Mouse (Mus musculus) limb, embryonic 15.5 days (tissue): ENCODE data around the gene Btn1a1. TPM values are rescaled to one million over a fixed set of nuclear protein-coding genes. Genes with fewer than 3 reads are reported as not detected.

Source experiments
- ATAC-seq: fragments of 200-750 bp; cut with Nextera tagmentation; 2 replicates; pipeline ENCODE4 v1.8.0; 2017; ENCODE audit warnings: low read depth, moderate TSS enrichment; ENCODE audit not compliant: insufficient number of reproducible peaks, low FRiP score, low TSS enrichment
- H3K27ac ChIP-seq: fragments of 300-500 bp; sonication (generic); 2 replicates; pipeline ENCODE4 v1.5.1; 2015; ENCODE audit warnings: moderate library complexity, mild to moderate bottlenecking, inconsistent platforms
- H3K27me3 ChIP-seq: fragments of 300-500 bp; sonication (generic); 2 replicates; pipeline ENCODE4 v1.6.1; 2015; ENCODE audit warnings: inconsistent platforms
- H3K36me3 ChIP-seq: fragments of 300-500 bp; sonication (generic); 2 replicates; pipeline ENCODE4 v1.6.1; 2015; ENCODE audit warnings: inconsistent platforms
- H3K4me1 ChIP-seq: fragments of 300-500 bp; sonication (generic); 2 replicates; pipeline ENCODE4 v1.6.1; 2015; ENCODE audit warnings: inconsistent platforms
- H3K4me2 ChIP-seq: fragments of 300-500 bp; sonication (generic); 2 replicates; pipeline ENCODE4 v1.6.1; 2015; ENCODE audit warnings: mild to moderate bottlenecking, inconsistent platforms
- H3K4me3 ChIP-seq: fragments of 300-500 bp; sonication (generic); 2 replicates; pipeline ENCODE4 v1.5.1; 2015; ENCODE audit warnings: mild to moderate bottlenecking, inconsistent platforms
- H3K9ac ChIP-seq: fragments of 300-500 bp; sonication (generic); 2 replicates; pipeline ENCODE4 v1.6.1; 2015; ENCODE audit warnings: inconsistent platforms
- H3K9me3 ChIP-seq: fragments of 300-500 bp; sonication (generic); 2 replicates; pipeline ENCODE4 v1.6.1; 2016; ENCODE audit warnings: inconsistent platforms
- WGBS: fragments of 180-500 bp; shearing (Covaris S2); methylation state at CpG from one replicate; pipeline ENCODE4 v1.1.7; 2015; 5-methylcytosine and 5-hydroxymethylcytosine counted together
- polyA plus RNA-seq: library from polyadenylated mRNA; unstranded; fragments of >200 nt; fragmentation: Nextera tagmentation; extraction: Ambion mirVana; gene quantifications from 2 replicates; pipeline ENCODE4 v1.2.1, GENCODE M21; 2015

The Btn1a1 gene
- polyA plus RNA-seq, 1 experiment from 2014 or later: 0.18 TPM

DNA sequence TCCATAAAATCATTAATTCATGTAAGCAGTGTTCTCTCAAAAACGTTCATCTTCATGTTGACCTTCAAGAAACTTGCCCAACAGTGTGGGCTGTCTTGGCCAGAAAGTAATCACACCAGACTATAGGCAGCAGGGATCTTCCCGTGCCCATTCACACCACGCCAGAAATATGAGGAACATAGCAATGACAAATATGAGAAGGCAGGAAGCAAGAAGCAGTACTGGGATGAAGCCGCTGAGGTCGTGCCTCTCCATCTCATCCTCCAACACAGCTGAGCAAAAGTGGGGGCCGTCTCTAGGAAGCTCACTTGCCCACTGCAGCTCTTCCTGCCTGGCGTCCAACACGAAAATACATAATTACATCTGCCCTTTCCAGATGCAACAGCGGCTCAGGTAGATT, 55.1 kb downstream of the Btn1a1 start:
- ATAC-seq: no peak
- peaks cover 11% of the 10 kb centered on the region; the same call in 1 of the 2 replicates for H3K4me1 ChIP-seq
- H3K36me3 ChIP-seq: no peaks in the 10 kb centered on the region
- H3K9ac ChIP-seq: no peak overlapping the region
- WGBS: 69% methylated on average over 9 of the region's 9 CpGs
- H3K4me3 ChIP-seq: no peak overlapping the region
- H3K9me3 ChIP-seq: no peaks in the 10 kb centered on the region
- peaks cover 20% of the 10 kb centered on the region for H3K27me3 ChIP-seq
- no peak overlapping the region for H3K27ac ChIP-seq
- H3K4me2 ChIP-seq: no peak overlapping the region

Other genes with a start within 250 kb of the Btn1a1 start
- not detected in 2 replicates for gene Vmn1r222, start 230.0 kb downstream of the Btn1a1 start, polyA plus RNA-seq
- not detected in 2 replicates for gene Vmn1r223, start 218.8 kb downstream of the Btn1a1 start, polyA plus RNA-seq
- gene Zfp322a, start 96.7 kb downstream of the Btn1a1 start, polyA plus RNA-seq: 42.4 and 44.2 TPM in 2 replicates
- gene Abt1, start 42.0 kb downstream of the Btn1a1 start, polyA plus RNA-seq: 11.9 and 13.9 TPM in 2 replicates
- 0.61 and 0.67 TPM in 2 replicates for gene Btn2a2, start 23.0 kb upstream of the Btn1a1 start, polyA plus RNA-seq
- 4.8 and 6.3 TPM in 2 replicates for gene Hist1h4h, start 65.1 kb upstream of the Btn1a1 start, polyA plus RNA-seq
- 4.1 and 7.5 TPM in 2 replicates for gene Hist1h2af, start 68.0 kb upstream of the Btn1a1 start, polyA plus RNA-seq
- 3.4 and 5.4 TPM in 2 replicates for gene Hist1h3g, start 69.5 kb upstream of the Btn1a1 start, polyA plus RNA-seq
- 0.77 and 0.83 TPM in 2 replicates for gene Hist1h2bh, start 77.5 kb upstream of the Btn1a1 start, polyA plus RNA-seq
- gene Hist1h3f, start 78.2 kb upstream of the Btn1a1 start, polyA plus RNA-seq: 1.1 TPM in 1 of 2 replicates, not detected in the other
- 0.65 and 0.95 TPM in 2 replicates for gene Hist1h4f, start 85.7 kb upstream of the Btn1a1 start, polyA plus RNA-seq
- gene Hist1h1d, start 87.4 kb upstream of the Btn1a1 start, polyA plus RNA-seq: 0.32 and 0.51 TPM in 2 replicates
- 2.1 and 4.8 TPM in 2 replicates for gene Hist1h3e, start 96.5 kb upstream of the Btn1a1 start, polyA plus RNA-seq
- 68.7 and 88.5 TPM in 2 replicates for gene Hist1h2ae, start 105.3 kb upstream of the Btn1a1 start, polyA plus RNA-seq
- gene Hist1h2bg, start 105.5 kb upstream of the Btn1a1 start, polyA plus RNA-seq: 5.5 and 6.0 TPM in 2 replicates
- 2.9 and 5.8 TPM in 2 replicates for gene Hist1h2bf, start 108.3 kb upstream of the Btn1a1 start, polyA plus RNA-seq
- 0.89 and 2.3 TPM in 2 replicates for gene Hist1h2ad, start 108.5 kb upstream of the Btn1a1 start, polyA plus RNA-seq
- gene Hist1h3d, start 109.9 kb upstream of the Btn1a1 start, polyA plus RNA-seq: 5.8 and 6.5 TPM in 2 replicates
- gene Hist1h4d, start 115.7 kb upstream of the Btn1a1 start, polyA plus RNA-seq: 75.2 and 108 TPM in 2 replicates
- gene Hist1h2be, start 155.2 kb upstream of the Btn1a1 start, polyA plus RNA-seq: 1.9 and 2.1 TPM in 2 replicates
- 17.2 and 18.2 TPM in 2 replicates for gene Hist1h1e, start 156.7 kb upstream of the Btn1a1 start, polyA plus RNA-seq
- 0.76 and 0.78 TPM in 2 replicates for gene Hist1h2ac, start 218.0 kb upstream of the Btn1a1 start, polyA plus RNA-seq
- gene Hist1h2bc, start 218.3 kb upstream of the Btn1a1 start, polyA plus RNA-seq: 47.2 and 57.0 TPM in 2 replicates
- gene Hist1h1t, start 229.9 kb upstream of the Btn1a1 start, polyA plus RNA-seq: 0.20 TPM in 1 of 2 replicates, not detected in the other
- 3.2 and 4.0 TPM in 2 replicates for gene Hist1h4c, start 232.6 kb upstream of the Btn1a1 start, polyA plus RNA-seq
- 7.3 and 10.3 TPM in 2 replicates for gene Hfe, start 245.0 kb upstream of the Btn1a1 start, polyA plus RNA-seq